Mouse (Mus musculus) MEL (cell line): Measurements from ENCODE around the gene 9330182L06Rik. TPM values are rescaled to one million over a fixed set of nuclear protein-coding genes. Genes with fewer than 3 reads are reported as not detected.

Source experiments
- DNase-seq: peaks from one replicate; pipeline ENCODE4 v3.0.0; 2011; ENCODE audit warnings: low read depth, low spot score
- H3K27ac ChIP-seq: 2 replicates; pipeline ENCODE4 v1.5.1; 2012; ENCODE audit warnings: low read depth, mild to moderate bottlenecking, control low read depth, low read length, moderate library complexity; ENCODE audit not compliant: control insufficient read depth
- H3K27me3 ChIP-seq, 2 experiments: fragments of 150-350 bp in 1 of 2; sonication (generic) in 1 of 2; 2 replicates each; pipeline ENCODE4 v1.6.1; 2012; ENCODE audit warnings: low read length in 2 of 2, mild to moderate bottlenecking in 2 of 2, improper control_type of control experiment in 1 of 2, moderate library complexity in 1 of 2; ENCODE audit not compliant: insufficient read depth in 2 of 2, control insufficient read depth in 1 of 2
- H3K36me3 ChIP-seq, 2 experiments: 2 replicates each; pipeline ENCODE4 v1.6.1; 2012 to 2014; ENCODE audit warnings: low read length in 2 of 2, improper control_type of control experiment in 1 of 2, inconsistent platforms in 1 of 2, mild to moderate bottlenecking in 1 of 2; ENCODE audit not compliant: insufficient read depth in 2 of 2, control insufficient read depth in 1 of 2
- H3K4me1 ChIP-seq, 2 experiments: fragments of 150-350 bp in 1 of 2; sonication (generic) in 1 of 2; 2 replicates each; pipeline ENCODE4 v1.6.1; 2012; ENCODE audit warnings: low read length in 2 of 2, improper control_type of control experiment in 1 of 2, mild to moderate bottlenecking in 1 of 2; ENCODE audit not compliant: insufficient read depth in 2 of 2, control insufficient read depth in 1 of 2
- H3K4me3 ChIP-seq, 2 experiments: fragments of 150-350 bp in 1 of 2; sonication (generic) in 1 of 2; 2 replicates each; pipeline ENCODE4 v1.5.1; 2012; ENCODE audit warnings: low read depth in 2 of 2, low read length in 2 of 2, mild to moderate bottlenecking in 2 of 2, moderate library complexity in 2 of 2, control low read depth in 1 of 2, improper control_type of control experiment in 1 of 2; ENCODE audit not compliant: control insufficient read depth in 1 of 2, insufficient read depth in 1 of 2
- H3K79me2 ChIP-seq: 2 replicates; pipeline ENCODE4 v1.6.1; 2012; ENCODE audit warnings: mild to moderate bottlenecking, low read length, moderate library complexity; ENCODE audit not compliant: control insufficient read depth, poor library complexity, insufficient read depth
- H3K9ac ChIP-seq: 2 replicates; pipeline ENCODE4 v1.6.1; 2012; ENCODE audit warnings: low read depth, mild to moderate bottlenecking, control low read depth, low read length, moderate library complexity; ENCODE audit not compliant: control insufficient read depth, poor library complexity, severe bottlenecking
- H3K9me3 ChIP-seq: fragments of 150-350 bp; sonication (generic); replicated peaks from 2 replicates; pipeline ENCODE4 v1.6.1; 2012; ENCODE audit warnings: mild to moderate bottlenecking, low read length, improper control_type of control experiment, moderate library complexity; ENCODE audit not compliant: insufficient read depth
- BHLHE40 ChIP-seq: IDR thresholded peaks from 2 replicates; pipeline ENCODE4 v1.6.1; 2012; ENCODE audit warnings: low read depth, mild to moderate bottlenecking, inconsistent platforms, low read length, improper control_type of control experiment, borderline replicate concordance
- CTCF ChIP-seq, 3 experiments: IDR thresholded peaks in 2 of 3; conservative IDR thresholded peaks in 1 of 3; 2 replicates each; pipeline ENCODE4 v1.5.1; 2011 to 2012; ENCODE audit warnings: low read length in 3 of 3, low read depth in 2 of 3, mild to moderate bottlenecking in 2 of 3, improper control_type of control experiment in 1 of 3, inconsistent platforms in 1 of 3, mixed read lengths in 1 of 3, moderate library complexity in 1 of 3; ENCODE audit not compliant: control insufficient read depth in 1 of 3, insufficient read depth in 1 of 3, poor library complexity in 1 of 3, severe bottlenecking in 1 of 3
- E2F4 ChIP-seq: IDR thresholded peaks from 2 replicates; pipeline ENCODE4 v1.6.1; 2011; ENCODE audit warnings: low read depth, low read length, improper control_type of control experiment, borderline replicate concordance
- EP300 ChIP-seq, 2 experiments: IDR thresholded peaks; 2 replicates each; pipeline ENCODE4 v1.6.1; 2011; ENCODE audit warnings: improper control_type of control experiment in 2 of 2, low read length in 2 of 2, low read depth in 1 of 2, mild to moderate bottlenecking in 1 of 2
- GATA1 ChIP-seq: IDR thresholded peaks from 2 replicates; pipeline ENCODE4 v1.6.1; 2011; ENCODE audit warnings: low read depth, low read length, improper control_type of control experiment
- KAT2A ChIP-seq: conservative IDR thresholded peaks from 2 replicates; pipeline ENCODE4 v1.6.1; 2012; ENCODE audit warnings: low read depth, low read length, improper control_type of control experiment, inconsistent platforms
- MAFK ChIP-seq: IDR thresholded peaks from 2 replicates; pipeline ENCODE4 v1.6.1; 2011; ENCODE audit warnings: low read depth, mild to moderate bottlenecking, low read length, improper control_type of control experiment, borderline replicate concordance
- MAX ChIP-seq: IDR thresholded peaks from 2 replicates; pipeline ENCODE4 v1.6.1; 2011; ENCODE audit warnings: low read length, improper control_type of control experiment
- MEF2A ChIP-seq: IDR thresholded peaks from 2 replicates; pipeline ENCODE4 v1.6.1; 2014; ENCODE audit warnings: low read depth, mild to moderate bottlenecking, inconsistent platforms, low read length, improper control_type of control experiment; ENCODE audit not compliant: poor library complexity, insufficient replicate concordance, severe bottlenecking; ENCODE audit errors: extremely low read depth
- MXI1 ChIP-seq: IDR thresholded peaks from 2 replicates; pipeline ENCODE4 v1.6.1; 2011; ENCODE audit warnings: mild to moderate bottlenecking, low read depth, low read length, improper control_type of control experiment
- MYB ChIP-seq: IDR thresholded peaks from 2 replicates; pipeline ENCODE4 v1.6.1; 2011; ENCODE audit warnings: mild to moderate bottlenecking, low read depth, low read length, improper control_type of control experiment
- NELFE ChIP-seq: IDR thresholded peaks from 2 replicates; pipeline ENCODE4 v1.6.1; 2011; ENCODE audit warnings: low read depth, low read length, improper control_type of control experiment
- RAD21 ChIP-seq: IDR thresholded peaks from 2 replicates; pipeline ENCODE4 v1.6.1; 2011; ENCODE audit warnings: mild to moderate bottlenecking, low read depth, low read length, improper control_type of control experiment
- RCOR1 ChIP-seq: IDR thresholded peaks from 2 replicates; pipeline ENCODE4 v1.6.1; 2012; ENCODE audit warnings: low read depth, mild to moderate bottlenecking, inconsistent platforms, low read length, improper control_type of control experiment
- SIN3A ChIP-seq: IDR thresholded peaks from 2 replicates; pipeline ENCODE4 v1.6.1; 2012; ENCODE audit warnings: low read length, improper control_type of control experiment, inconsistent platforms
- TAL1 ChIP-seq: IDR thresholded peaks from 2 replicates; pipeline ENCODE4 v1.6.1; 2012; ENCODE audit warnings: mild to moderate bottlenecking, inconsistent platforms, low read length, moderate library complexity, mixed read lengths
- USF2 ChIP-seq, 2 experiments: IDR thresholded peaks; 2 replicates each; pipeline ENCODE4 v1.6.1; 2011 to 2012; ENCODE audit warnings: improper control_type of control experiment in 2 of 2, low read length in 2 of 2, borderline replicate concordance in 1 of 2, inconsistent platforms in 1 of 2, low read depth in 1 of 2, mild to moderate bottlenecking in 1 of 2; ENCODE audit not compliant: insufficient read depth in 1 of 2
- ZC3H11A ChIP-seq: IDR thresholded peaks from 2 replicates; pipeline ENCODE4 v1.6.1; 2012; ENCODE audit warnings: low read depth, mild to moderate bottlenecking, inconsistent platforms, low read length, improper control_type of control experiment
- polyA plus RNA-seq, 2 experiments: library from polyadenylated mRNA; stranded (reverse) in 1 of 2; unstranded in 1 of 2; fragments of >175 nt in 1 of 2; fragments of >200 nt in 1 of 2; gene quantifications; 2 replicates each; pipeline versions ENCODE4 v1.2.1 to v1.2.4; 2012; ENCODE audit warnings: low replicate concordance in 2 of 2, low read depth in 1 of 2; ENCODE audit not compliant: insufficient read length in 2 of 2, insufficient read depth in 1 of 2, missing spikeins in 1 of 2
- total RNA-seq: library from RNA; depleted of rRNA; stranded (reverse); fragments of 300-350 nt; gene quantifications from 2 replicates; pipeline ENCODE4 v1.2.3, GENCODE M21; 2012

The 9330182L06Rik gene
- total and polyA plus RNA-seq, 3 experiments, result not detected

DNA sequence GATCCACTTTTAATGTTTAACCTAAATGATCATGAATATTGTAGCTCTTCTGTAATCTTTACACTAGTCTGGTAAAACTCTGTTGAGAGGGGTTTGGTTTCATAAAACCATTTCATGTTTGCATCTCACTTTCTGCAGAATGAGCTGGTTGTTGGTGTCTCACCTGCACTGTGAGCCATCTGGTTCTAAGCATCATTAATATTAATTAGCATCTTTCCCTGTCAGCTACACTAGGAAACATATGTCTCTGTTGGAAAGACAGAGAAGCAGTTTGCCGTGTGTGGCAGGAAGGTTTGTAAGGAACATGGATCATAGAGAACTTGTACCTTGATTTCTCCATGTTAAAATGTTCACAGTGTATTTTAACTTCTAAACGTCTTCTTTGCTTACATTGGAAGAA is 158.5 kb downstream of the 9330182L06Rik start:
- H3K36me3 ChIP-seq, result no peaks in the 10 kb centered on the region
- H3K27me3 ChIP-seq, result no peaks in the 10 kb centered on the region
- no peaks in the 10 kb centered on the region for H3K79me2 ChIP-seq
- TF ChIP-seq RAD21 (no peak), EP300 (IDR thresholded peaks at IDR 0.05; ENCODE audit: low read depth in 1 of 2, low read length in 2 of 2) (no peak), E2F4 (no peak), MYB (no peak), ZC3H11A (no peak), SIN3A (no peak), KAT2A (no peak), USF2 (IDR thresholded peaks at IDR 0.05; ENCODE audit: borderline replicate concordance in 1 of 2, insufficient read depth in 1 of 2, low read depth in 1 of 2, low read length in 2 of 2) (no peak), TAL1 (no peak), MAFK (no peak), NELFE (no peak), MAX (no peak), MXI1 (no peak), BHLHE40 (no peak)
- TF ChIP-seq, all 39 proteins: peak for 0
- H3K27ac ChIP-seq, result no peak overlapping the region
- DNase-seq, result no peak
- H3K9me3 ChIP-seq, result no peaks in the 10 kb centered on the region
- H3K4me1 ChIP-seq, result no peaks in the 10 kb centered on the region
- no peak overlapping the region for H3K9ac ChIP-seq
- no peak overlapping the region for H3K4me3 ChIP-seq

DNA sequence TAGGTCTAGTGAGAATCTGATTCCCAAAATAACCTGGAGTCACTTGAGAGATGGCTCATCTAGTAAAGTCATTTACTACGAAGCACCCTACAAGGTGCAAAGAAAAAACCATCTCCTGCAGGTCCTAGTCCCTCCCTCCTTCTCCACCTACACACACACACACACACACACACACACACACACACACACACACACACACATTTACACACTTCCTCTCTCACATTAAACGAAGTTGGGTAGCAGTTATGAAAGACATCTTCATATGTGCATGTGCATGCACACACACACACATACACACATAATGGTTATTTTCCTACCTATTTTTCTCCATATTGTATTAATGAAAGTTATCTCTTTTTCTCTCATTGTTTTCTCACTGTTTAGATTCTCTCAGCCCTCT is 161.2 kb downstream of the 9330182L06Rik start:
- TF ChIP-seq MEF2A, result no peak
- TF ChIP-seq RCOR1, result no peak
- TF ChIP-seq CTCF (IDR thresholded peaks at IDR 0.05 in 2 of 3, conservative IDR thresholded peaks at IDR 0.05 in 1 of 3; ENCODE audit: control insufficient read depth in 1 of 3, insufficient read depth in 1 of 3, low read depth in 2 of 3, low read length in 3 of 3, poor library complexity in 1 of 3, severe bottlenecking in 1 of 3), result no peak
- no peak for TF ChIP-seq GATA1
- no peak for DNase-seq
- Histone ChIP-seq H3K4me3 (no peak overlapping the region), H3K27ac (no peak overlapping the region), H3K27me3 (no peaks in the 10 kb centered on the region), H3K9ac (no peak overlapping the region), H3K36me3 (no peaks in the 10 kb centered on the region), H3K4me1 (no peaks in the 10 kb centered on the region), H3K9me3 (no peaks in the 10 kb centered on the region), H3K79me2 (no peaks in the 10 kb centered on the region)
